Mouse (Mus musculus): ENCODE data around the gene Cpm.

The Cpm gene

GRCm38 (mm10) chr10:117649292-117650041 is 20.2 kb downstream of the Cpm start:
- no peak for DNase-seq (ENCODE audit: low read depth)

- no peak for DNase-seq (ENCODE audit: low read depth)
These were observed 20.8 kb downstream of the Cpm start for GRCm38 (mm10) chr10:117650042-117650655.

- no peak for DNase-seq (ENCODE audit: low read depth)
These were observed 21.4 kb downstream of the Cpm start for GRCm38 (mm10) chr10:117650725-117651124.

- no peak for DNase-seq (ENCODE audit: low read depth)
These were observed 22.5 kb downstream of the Cpm start for GRCm38 (mm10) chr10:117651587-117652377.

- no peak for DNase-seq (ENCODE audit: low read depth)
These were observed 23.1 kb downstream of the Cpm start for GRCm38 (mm10) chr10:117652378-117652774.

- no peak for DNase-seq (ENCODE audit: low read depth)
These were observed 23.9 kb downstream of the Cpm start for GRCm38 (mm10) chr10:117652930-117653778.

GRCm38 (mm10) chr10:117653779-117654173 is 24.5 kb downstream of the Cpm start:
- DNase-seq (ENCODE audit: low read depth): no peak

- no peak for DNase-seq (ENCODE audit: low read depth)
These were observed 25.4 kb downstream of the Cpm start for GRCm38 (mm10) chr10:117654576-117655123.

GRCm38 (mm10) chr10:117655460-117655859 is 26.2 kb downstream of the Cpm start:
- no peak for DNase-seq (ENCODE audit: low read depth)

- DNase-seq (ENCODE audit: low read depth): no peak
These were observed 26.8 kb downstream of the Cpm start for GRCm38 (mm10) chr10:117655908-117656661.

GRCm38 (mm10) chr10:117656662-117656962 is 27.3 kb downstream of the Cpm start:
- DNase-seq (ENCODE audit: low read depth): no peak

- DNase-seq (ENCODE audit: low read depth): no peak
These were observed 27.8 kb downstream of the Cpm start for GRCm38 (mm10) chr10:117656985-117657658.

GRCm38 (mm10) chr10:117657659-117658306 is 28.5 kb downstream of the Cpm start:
- DNase-seq (ENCODE audit: low read depth): no peak

- DNase-seq (ENCODE audit: low read depth): no peak
These were observed 29.5 kb downstream of the Cpm start for GRCm38 (mm10) chr10:117658522-117659429.

- no peak for DNase-seq (ENCODE audit: low read depth)
These were observed 30.1 kb downstream of the Cpm start for GRCm38 (mm10) chr10:117659430-117659813.

- DNase-seq (ENCODE audit: low read depth): no peak
These were observed 30.5 kb downstream of the Cpm start for GRCm38 (mm10) chr10:117659819-117660218.

- DNase-seq (ENCODE audit: low read depth): no peak
These were observed 33.2 kb downstream of the Cpm start for GRCm38 (mm10) chr10:117662316-117663055.

Data from c-Kit-positive CD71-negative TER-119-negative erythroid progenitor cells, embryonic 14.5 days (primary cell).